Mouse (Mus musculus) heart, adult 18-20 months (tissue): ENCODE data around the gene Lrrc8d. TPM values are rescaled to one million over a fixed set of nuclear protein-coding genes. Genes with fewer than 3 reads are reported as not detected.

Experiments
- DNase-seq, 2 experiments: peaks; one replicate each; pipeline ENCODE4 v3.0.0; 2021 to 2022; ENCODE audit warnings: mixed read lengths in 1 of 2
- total RNA-seq, 2 experiments: library from RNA; stranded (reverse); gene quantifications; 2 replicates each; pipeline ENCODE4 v1.2.3; 2021

Lrrc8d gene
- total RNA-seq, 2 experiments from 2014 or later, result 8.1 to 8.8 TPM

DNA sequence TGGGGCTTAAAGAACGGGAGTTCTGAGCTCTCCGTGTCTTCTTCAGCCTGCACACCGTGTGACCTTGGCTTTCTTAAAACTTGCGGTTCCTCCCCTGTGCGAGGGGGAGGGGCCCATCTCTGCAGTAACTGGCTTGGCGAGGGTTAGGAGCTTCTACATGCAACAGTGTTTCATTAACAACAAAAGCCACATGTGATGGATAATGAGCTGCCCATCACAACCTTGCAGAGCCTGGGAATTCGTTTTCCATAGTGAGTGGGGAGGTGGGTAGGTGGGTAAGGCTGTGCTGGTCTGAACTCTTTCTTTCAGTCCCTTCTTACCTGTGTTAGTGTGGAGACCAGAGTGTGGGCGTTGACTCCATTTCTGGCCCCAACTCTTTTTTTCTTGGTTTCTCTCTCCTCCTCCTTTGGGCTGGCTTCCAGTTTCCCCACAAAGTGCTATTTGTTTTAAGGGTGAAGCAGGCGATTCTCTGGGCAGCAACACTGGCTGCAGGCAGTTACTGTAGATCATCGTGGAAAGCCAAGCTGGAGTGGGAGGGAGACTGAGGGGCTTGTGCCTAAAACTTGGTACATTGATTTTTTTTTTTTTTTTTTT is 15.9 kb downstream of the Lrrc8d start:
- DNase-seq, result peak; percentile 26 to 33

GRCm38 (mm10) chr5:105717294-105717693 is 17.5 kb downstream of the Lrrc8d start:
- peak; percentile 22 to 39 for DNase-seq

DNA sequence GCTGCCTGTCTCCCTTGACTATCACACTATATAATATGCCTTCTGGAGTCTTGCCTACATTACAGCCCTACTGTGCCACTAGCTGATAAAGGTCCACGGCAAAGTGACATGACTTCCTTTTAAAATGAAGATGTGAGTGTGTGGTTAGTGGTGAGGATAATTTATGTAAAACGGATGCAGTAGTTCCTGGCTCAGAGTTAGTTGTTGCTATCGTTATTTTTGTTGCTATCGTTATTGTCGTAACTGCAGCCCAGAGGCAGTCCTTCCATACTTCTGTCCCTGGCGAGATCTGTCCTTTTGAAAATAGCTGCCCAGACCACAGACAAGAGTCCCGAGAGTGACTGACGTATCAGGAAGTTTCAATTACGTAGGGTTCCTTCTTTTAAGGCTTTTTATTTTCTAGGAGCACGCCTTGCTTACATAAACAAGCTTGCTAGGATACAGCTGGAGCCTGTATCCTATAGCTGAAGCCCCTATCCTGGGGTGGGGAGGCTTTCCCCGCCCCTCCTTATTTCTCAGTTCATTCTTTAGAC is 18.4 kb downstream of the Lrrc8d start:
- peak; percentile 48 to 72 for DNase-seq

DNA sequence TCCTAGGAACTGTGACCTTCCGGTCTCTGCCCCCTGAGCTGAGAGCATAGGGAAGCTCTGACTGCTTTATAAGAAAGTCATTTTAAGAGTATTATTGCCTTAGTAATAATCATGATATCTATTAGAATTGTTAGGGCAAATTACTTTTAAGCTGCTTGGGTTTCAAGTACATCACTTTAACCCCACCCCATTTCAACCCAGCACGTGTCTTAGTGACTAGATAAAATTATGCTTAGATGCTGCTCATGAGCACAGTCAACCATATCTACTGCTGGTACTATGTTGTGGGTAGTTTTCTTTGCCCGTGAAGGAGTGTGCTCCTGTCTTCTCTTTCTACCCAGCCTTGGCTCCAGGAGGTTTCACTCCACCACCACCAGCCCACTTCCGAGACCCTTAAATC is 21.5 kb downstream of the Lrrc8d start:
- DNase-seq, result no peak

DNA sequence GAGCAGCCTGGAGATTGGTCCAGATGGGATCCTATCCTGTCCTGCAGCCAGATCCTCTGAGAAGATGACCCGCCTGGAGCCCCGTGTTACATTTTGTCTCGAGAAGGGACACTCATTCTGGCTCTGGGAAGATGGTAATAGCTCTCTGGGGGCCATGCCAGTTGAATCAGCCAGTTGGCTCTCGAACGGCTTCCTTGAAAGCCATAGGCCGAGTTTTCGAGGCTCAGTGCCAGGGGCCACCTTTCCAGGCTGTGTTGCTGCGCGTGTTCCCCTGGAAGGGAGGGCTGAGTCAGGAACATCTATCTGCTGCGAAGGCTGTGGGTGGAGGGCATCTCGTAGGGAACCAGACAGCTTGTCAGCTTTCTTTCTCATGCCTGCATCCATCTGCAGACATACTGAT is 23.0 kb downstream of the Lrrc8d start:
- no peak for DNase-seq

GRCm38 (mm10) chr5:105730193-105730831 is 30.5 kb downstream of the Lrrc8d start:
- peak; percentile 61 to 73 for DNase-seq

DNA sequence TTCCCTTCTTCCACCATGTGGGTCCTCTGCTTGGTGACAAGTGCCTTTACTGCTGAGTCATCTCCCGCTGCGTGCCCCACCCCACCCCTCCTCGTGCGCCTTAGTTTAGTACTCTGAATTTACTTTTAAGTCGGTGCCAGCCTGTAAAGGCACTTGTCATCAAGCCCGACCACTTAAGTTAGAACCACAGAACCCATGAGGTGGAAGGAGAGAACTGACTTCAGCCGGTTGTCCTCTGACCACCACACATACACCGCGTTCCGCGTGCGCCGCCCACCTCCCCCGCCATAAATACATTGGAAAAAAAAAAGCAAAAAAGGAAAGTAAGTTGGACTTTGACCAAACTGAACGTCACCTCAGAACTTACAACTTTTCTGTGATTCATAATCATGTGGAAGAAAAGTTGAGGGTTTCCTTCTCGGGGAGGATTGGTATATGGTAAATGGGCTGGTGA is 31.4 kb downstream of the Lrrc8d start:
- peak; percentile 31 to 59 for DNase-seq

- DNase-seq, result peak; percentile 69 to 71
Observed at GRCm38 (mm10) chr5:105731627-105732432, 32.1 kb downstream of the Lrrc8d start.

- DNase-seq, result peak; percentile 43 to 49
Observed at GRCm38 (mm10) chr5:105732433-105732891, 32.7 kb downstream of the Lrrc8d start.

DNA sequence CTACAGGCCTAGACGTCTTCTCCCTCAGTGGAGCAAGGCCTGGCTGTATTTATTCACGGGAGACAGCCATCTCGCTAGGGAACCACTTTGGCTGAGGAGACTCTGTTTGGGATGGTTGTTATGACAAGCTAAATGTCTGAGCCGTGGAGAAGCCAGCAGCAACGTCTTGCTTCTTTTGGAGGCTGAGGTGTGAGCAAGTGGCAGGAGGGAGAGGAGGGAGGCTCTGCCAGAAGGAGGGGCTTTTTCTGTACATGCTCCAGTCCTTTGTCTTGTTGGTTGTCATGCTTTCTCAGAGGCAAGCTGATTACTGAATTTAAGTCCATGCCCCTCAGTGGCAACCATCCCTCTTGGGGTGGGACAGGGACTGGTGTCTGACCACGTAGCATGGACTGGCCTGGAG is 33.5 kb downstream of the Lrrc8d start:
- DNase-seq, result no peak

DNA sequence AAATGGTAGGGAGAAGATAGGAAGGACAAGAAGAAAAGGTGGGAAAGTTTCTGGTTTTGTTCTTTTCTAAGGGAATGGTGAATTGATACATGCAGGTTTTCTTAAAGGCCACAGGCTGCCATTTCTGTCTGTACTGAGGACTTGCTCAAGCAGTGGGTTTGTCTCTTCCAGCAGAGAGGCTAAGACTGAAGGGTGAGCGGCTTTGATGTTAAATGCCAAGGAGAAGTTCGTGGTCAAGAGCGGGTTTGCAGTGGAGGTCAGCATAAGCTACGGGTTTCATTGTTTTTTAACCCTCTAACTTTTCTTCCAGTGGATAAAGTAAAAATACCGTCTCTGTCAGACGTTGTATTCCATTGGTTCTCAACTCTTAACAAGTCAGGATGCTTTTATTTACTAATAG is 36.6 kb downstream of the Lrrc8d start:
- DNase-seq, result no peak

- no peak for DNase-seq
Observed at GRCm38 (mm10) chr5:105737145-105737544, 37.4 kb downstream of the Lrrc8d start.

DNA sequence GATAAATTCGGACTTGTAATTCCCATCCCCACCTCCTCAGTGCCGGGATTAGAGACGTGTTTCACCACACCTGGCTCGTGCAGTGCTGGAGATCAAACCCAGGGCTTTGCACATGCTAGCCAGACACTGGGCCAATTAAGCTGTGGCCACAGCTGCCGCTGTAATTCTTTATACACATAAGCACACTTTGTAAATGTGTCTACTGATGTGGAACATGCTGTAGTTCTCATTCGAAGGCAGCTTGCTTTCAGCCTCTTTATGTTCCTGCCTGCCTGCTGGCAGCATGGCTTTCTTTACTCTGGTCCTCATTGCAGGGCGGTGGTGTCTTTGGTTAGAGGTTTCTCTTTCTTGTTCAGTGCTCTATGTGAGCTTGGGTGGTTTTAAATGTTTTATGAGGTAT is 40.7 kb downstream of the Lrrc8d start:
- no peak for DNase-seq

GRCm38 (mm10) chr5:105742641-105743040 is 42.9 kb downstream of the Lrrc8d start:
- no peak for DNase-seq

GRCm38 (mm10) chr5:105745324-105745723 is 45.6 kb downstream of the Lrrc8d start:
- peak in 1 of 2 experiments; percentile 46 for DNase-seq

- no peak for DNase-seq
Observed at GRCm38 (mm10) chr5:105745927-105746454, 46.2 kb downstream of the Lrrc8d start.

GRCm38 (mm10) chr5:105754803-105755202 is 55.0 kb downstream of the Lrrc8d start:
- DNase-seq, result no peak

GRCm38 (mm10) chr5:105755491-105755890 is 55.7 kb downstream of the Lrrc8d start:
- DNase-seq, result no peak

DNA sequence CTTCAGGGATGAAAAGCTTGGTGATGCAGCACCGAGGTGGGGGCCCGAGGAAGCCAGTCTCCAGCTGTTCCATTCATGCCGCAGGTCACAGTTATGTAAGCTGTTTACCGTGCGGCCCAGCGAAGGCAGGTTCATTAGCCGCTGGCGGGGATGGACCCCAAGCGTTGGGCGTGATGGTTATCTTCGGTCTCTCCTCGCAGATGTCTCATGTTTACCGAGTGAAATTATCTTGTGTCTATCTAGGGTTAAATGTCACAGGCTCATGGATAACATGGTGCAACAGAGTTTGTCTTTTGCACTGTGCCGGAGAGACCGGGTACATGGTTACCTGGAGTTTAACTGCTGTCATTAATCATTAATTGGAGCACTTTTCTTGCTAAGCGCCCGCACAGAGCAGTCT is 58.2 kb downstream of the Lrrc8d start:
- no peak for DNase-seq

GRCm38 (mm10) chr5:105758866-105759265 is 59.1 kb downstream of the Lrrc8d start:
- DNase-seq, result no peak

- peak; percentile 46 to 54 for DNase-seq
Observed at GRCm38 (mm10) chr5:105761848-105762482, 62.2 kb downstream of the Lrrc8d start.

DNA sequence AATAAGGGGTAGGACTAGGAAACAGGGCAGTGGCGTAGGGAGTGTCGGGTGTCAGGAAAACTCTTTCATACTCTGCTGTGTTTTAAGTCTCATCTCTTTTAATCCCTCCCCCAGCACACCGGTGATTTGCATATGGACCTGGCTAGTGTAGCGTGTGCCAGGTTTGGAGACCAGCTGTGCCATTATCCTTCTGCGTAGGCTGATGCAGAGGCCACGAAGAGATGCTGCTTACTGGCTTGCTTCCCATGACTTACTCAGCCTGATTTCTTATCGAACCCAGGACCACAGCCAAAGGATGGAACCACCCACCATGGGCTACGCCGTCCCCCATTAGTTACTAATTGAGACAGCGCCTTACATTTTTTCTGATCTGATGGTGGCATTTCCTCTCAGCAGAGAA is 64.6 kb downstream of the Lrrc8d start:
- no peak for DNase-seq
